Mouse (Mus musculus): ENCODE measurements around the gene Eif4ebp2.

The Eif4ebp2 gene

DNA sequence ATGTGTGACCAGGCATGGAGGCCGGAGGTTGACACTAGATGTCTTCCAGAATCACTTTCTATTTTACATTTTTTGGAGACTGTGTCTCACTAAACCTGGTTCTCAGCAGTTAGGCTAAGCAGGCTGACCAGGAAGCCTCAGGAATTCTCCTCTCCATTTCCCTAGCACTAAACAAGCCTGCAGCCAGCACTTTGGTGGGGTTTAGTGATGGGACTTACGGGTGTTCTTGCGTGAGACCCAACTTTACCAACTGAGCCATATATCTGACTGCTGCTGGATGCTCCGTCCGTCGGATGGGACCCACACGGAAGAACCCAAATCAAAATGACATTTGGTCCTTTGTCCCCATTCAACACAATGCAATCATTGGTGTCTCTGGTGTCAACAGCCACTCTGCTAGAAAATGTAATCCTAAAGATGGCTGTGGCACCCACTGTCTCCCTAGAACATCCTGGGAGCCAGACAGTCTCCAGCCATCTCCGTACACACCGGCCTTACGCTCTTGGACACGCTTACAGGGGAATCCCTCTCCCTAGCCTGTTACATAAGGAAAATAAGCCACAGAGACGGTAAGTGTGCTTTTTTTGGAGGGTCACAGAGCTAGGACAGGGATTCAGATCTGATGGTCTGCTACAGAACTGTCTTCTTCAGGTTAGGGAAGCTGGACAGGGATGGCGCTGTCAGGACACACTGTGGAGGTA, 73.0 kb downstream of the Eif4ebp2 start:
- DNase-seq = no peak

- DNase-seq = peak; percentile 34
Observed at GRCm38 (mm10) chr10:61378698-61379097, 73.8 kb downstream of the Eif4ebp2 start.
